Mouse (Mus musculus) CH12.LX (cell line): ENCODE data around the gene Ankrd39. TPM values are rescaled to one million over a fixed set of nuclear protein-coding genes. Genes with fewer than 3 reads are reported as not detected.

Experiments used
- DNase-seq: peaks from one replicate; pipeline ENCODE4 v3.0.0-alpha.2; 2013; ENCODE audit errors: extremely low read depth
- H3K27ac ChIP-seq: 2 replicates; pipeline ENCODE4 v1.5.1; 2012; ENCODE audit warnings: low read depth, mild to moderate bottlenecking, control low read depth, moderate library complexity; ENCODE audit not compliant: insufficient read depth
- H3K27me3 ChIP-seq: replicated peaks from 2 replicates; pipeline ENCODE3; 2012; ENCODE audit warnings: inconsistent platforms
- H3K36me3 ChIP-seq, 2 experiments: replicated peaks in 1 of 2; 2 replicates each; pipeline versions ENCODE3 to v1.6.1; 2012; ENCODE audit warnings: inconsistent platforms in 1 of 2, low read length in 1 of 2, mild to moderate bottlenecking in 1 of 2, mixed read lengths in 1 of 2, moderate library complexity in 1 of 2; ENCODE audit not compliant: control insufficient read depth in 1 of 2, insufficient read depth in 1 of 2
- H3K4me1 ChIP-seq, 2 experiments: 2 replicates each; pipeline ENCODE4 v1.6.1; 2012; ENCODE audit warnings: inconsistent platforms in 1 of 2, moderate library complexity in 1 of 2; ENCODE audit not compliant: insufficient read depth in 2 of 2, control insufficient read depth in 1 of 2
- H3K4me2 ChIP-seq: 2 replicates; pipeline ENCODE4 v1.6.1; 2012; ENCODE audit warnings: low read depth, mild to moderate bottlenecking, control low read depth; ENCODE audit not compliant: poor library complexity, insufficient read depth, severe bottlenecking
- H3K4me3 ChIP-seq, 3 experiments: fragments of 150-350 bp in 1 of 3; sonication (generic) in 1 of 3; replicated peaks in 1 of 3; 2 replicates each; pipeline versions ENCODE3 to v1.5.1; 2011 to 2012; ENCODE audit warnings: low read depth in 2 of 3, low read length in 2 of 3, mild to moderate bottlenecking in 2 of 3, moderate library complexity in 2 of 3, control low read depth in 1 of 3, improper control_type of control experiment in 1 of 3, inconsistent platforms in 1 of 3, mixed read lengths in 1 of 3; ENCODE audit not compliant: poor library complexity in 1 of 3
- H3K79me2 ChIP-seq: replicated peaks from 2 replicates; pipeline ENCODE4 v1.6.1; 2012; ENCODE audit warnings: mild to moderate bottlenecking, moderate library complexity; ENCODE audit not compliant: control insufficient read depth, poor library complexity, insufficient read depth, severe bottlenecking; ENCODE audit errors: extremely low read depth
- H3K9ac ChIP-seq: 2 replicates; pipeline ENCODE4 v1.6.1; 2012; ENCODE audit warnings: low read depth, mild to moderate bottlenecking, control low read depth, moderate library complexity; ENCODE audit not compliant: insufficient read depth
- H3K9me3 ChIP-seq: replicated peaks from 2 replicates; pipeline ENCODE3; 2012; ENCODE audit warnings: low read length, inconsistent platforms, mixed read lengths
- BHLHE40 ChIP-seq: IDR thresholded peaks from 2 replicates; pipeline ENCODE4 v1.6.1; 2011; ENCODE audit warnings: mild to moderate bottlenecking, low read depth, low read length, improper control_type of control experiment
- CHD2 ChIP-seq: IDR thresholded peaks from 2 replicates; pipeline ENCODE4 v1.6.1; 2011; ENCODE audit warnings: low read length, improper control_type of control experiment
- CTCF ChIP-seq, 2 experiments: IDR thresholded peaks in 1 of 2; conservative IDR thresholded peaks in 1 of 2; 2 replicates each; pipeline ENCODE4 v1.5.1; 2011 to 2012; ENCODE audit warnings: low read depth in 2 of 2, low read length in 2 of 2, improper control_type of control experiment in 1 of 2, inconsistent platforms in 1 of 2, mild to moderate bottlenecking in 1 of 2, moderate library complexity in 1 of 2
- ELF1 ChIP-seq: IDR thresholded peaks from 2 replicates; pipeline ENCODE4 v1.6.1; 2014; ENCODE audit warnings: low read depth, mild to moderate bottlenecking, inconsistent platforms, low read length, improper control_type of control experiment
- ETS1 ChIP-seq: conservative IDR thresholded peaks from 2 replicates; pipeline ENCODE4 v1.6.1; 2012; ENCODE audit warnings: low read depth, mild to moderate bottlenecking, inconsistent platforms, low read length, improper control_type of control experiment, moderate library complexity
- GABPA ChIP-seq: IDR thresholded peaks from 2 replicates; pipeline ENCODE4 v1.6.1; 2012; ENCODE audit warnings: low read depth, low read length, improper control_type of control experiment, inconsistent platforms; ENCODE audit not compliant: insufficient replicate concordance
- HCFC1 ChIP-seq: IDR thresholded peaks from 2 replicates; pipeline ENCODE4 v1.6.1; 2012; ENCODE audit warnings: low read depth, mild to moderate bottlenecking, inconsistent platforms, low read length, improper control_type of control experiment
- JUND ChIP-seq: conservative IDR thresholded peaks from 2 replicates; pipeline ENCODE4 v1.6.1; 2011; ENCODE audit warnings: low read depth, low read length, improper control_type of control experiment
- KAT2A ChIP-seq: IDR thresholded peaks from 2 replicates; pipeline ENCODE4 v1.6.1; 2012; ENCODE audit warnings: low read length, improper control_type of control experiment, inconsistent platforms; ENCODE audit not compliant: insufficient replicate concordance
- MAZ ChIP-seq: IDR thresholded peaks from 2 replicates; pipeline ENCODE4 v1.6.1; 2012; ENCODE audit warnings: low read depth, mild to moderate bottlenecking, inconsistent platforms, low read length, improper control_type of control experiment, moderate library complexity
- MXI1 ChIP-seq: IDR thresholded peaks from 2 replicates; pipeline ENCODE4 v1.6.1; 2011; ENCODE audit warnings: mild to moderate bottlenecking, low read depth, low read length, improper control_type of control experiment
- NELFE ChIP-seq: IDR thresholded peaks from 2 replicates; pipeline ENCODE4 v1.6.1; 2011; ENCODE audit warnings: low read depth, low read length, improper control_type of control experiment
- NRF1 ChIP-seq: IDR thresholded peaks from 2 replicates; pipeline ENCODE4 v1.6.1; 2014; ENCODE audit warnings: low read depth, mild to moderate bottlenecking, inconsistent platforms, low read length, improper control_type of control experiment, moderate library complexity
- PAX5 ChIP-seq: IDR thresholded peaks from 2 replicates; pipeline ENCODE4 v1.6.1; 2012; ENCODE audit warnings: low read length, inconsistent platforms, mixed read lengths
- POLR2AphosphoS2 ChIP-seq: IDR thresholded peaks from 2 replicates; pipeline ENCODE4 v1.6.1; 2011; ENCODE audit warnings: low read depth, low read length, improper control_type of control experiment
- RAD21 ChIP-seq: IDR thresholded peaks from 2 replicates; pipeline ENCODE4 v1.6.1; 2011; ENCODE audit warnings: low read depth, mild to moderate bottlenecking, low read length, improper control_type of control experiment, moderate library complexity
- SMC3 ChIP-seq: IDR thresholded peaks from 2 replicates; pipeline ENCODE4 v1.6.1; 2011; ENCODE audit warnings: low read depth, low read length, improper control_type of control experiment
- TBP ChIP-seq: conservative IDR thresholded peaks from 2 replicates; pipeline ENCODE4 v1.6.1; 2011; ENCODE audit warnings: low read depth, low read length, improper control_type of control experiment
- TCF12 ChIP-seq: IDR thresholded peaks from 2 replicates; pipeline ENCODE4 v1.6.1; 2014; ENCODE audit warnings: low read depth, mild to moderate bottlenecking, inconsistent platforms, low read length, improper control_type of control experiment
- UBTF ChIP-seq: IDR thresholded peaks from 2 replicates; pipeline ENCODE4 v1.6.1; 2012; ENCODE audit warnings: low read depth, mild to moderate bottlenecking, inconsistent platforms, low read length, improper control_type of control experiment, moderate library complexity
- ZC3H11A ChIP-seq: IDR thresholded peaks from 2 replicates; pipeline ENCODE4 v1.6.1; 2012; ENCODE audit warnings: low read depth, mild to moderate bottlenecking, inconsistent platforms, low read length, improper control_type of control experiment
- ZKSCAN1 ChIP-seq: IDR thresholded peaks from 2 replicates; pipeline ENCODE4 v1.6.1; 2012; ENCODE audit warnings: low read depth, inconsistent platforms, low read length, improper control_type of control experiment, borderline replicate concordance
- ZMIZ1 ChIP-seq: IDR thresholded peaks from 2 replicates; pipeline ENCODE4 v1.6.1; 2012; ENCODE audit warnings: low read depth, mild to moderate bottlenecking, inconsistent platforms, low read length, improper control_type of control experiment
- ZNF384 ChIP-seq: IDR thresholded peaks from 2 replicates; pipeline ENCODE4 v1.6.1; 2012; ENCODE audit warnings: low read depth, low read length, improper control_type of control experiment, inconsistent platforms
- dilution Hi-C: fragments of 300-500 bp; cut with MboI; formaldehyde crosslinking; loops from 2 replicates; pipeline ENCODE4 v1.14.3; 2020; ENCODE audit warnings: low sequenced_read_pairs; ENCODE audit not compliant: extremely low pct_unique_long_range_greater_than_20kb, extremely low pct_ligation_motif_present
- in situ Hi-C: fragments of 300-500 bp; cut with MboI; formaldehyde crosslinking; loops from 3 replicates; pipeline ENCODE4 v1.14.3; 2019; ENCODE audit warnings: low sequenced_read_pairs, low pct_ligation_motif_present, low pct_unique_long_range_greater_than_20kb, mixed read lengths
- polyA plus RNA-seq: library from polyadenylated mRNA; unstranded; fragments of >175 nt; gene quantifications from 2 replicates; pipeline ENCODE4 v1.2.1, GENCODE M21; 2012; ENCODE audit warnings: low read depth; ENCODE audit not compliant: insufficient read length
- total RNA-seq, 2 experiments: library from RNA; depleted of rRNA; stranded (reverse); fragments of 300-350 nt in 1 of 2; fragments of >200 nt in 1 of 2; gene quantifications; 2 replicates each; pipeline ENCODE4 v1.2.3; 2012 to 2014

Gene Ankrd39
- total and polyA plus RNA-seq, 3 experiments = 4.3 to 14.8 (median 11.6) TPM

DNA sequence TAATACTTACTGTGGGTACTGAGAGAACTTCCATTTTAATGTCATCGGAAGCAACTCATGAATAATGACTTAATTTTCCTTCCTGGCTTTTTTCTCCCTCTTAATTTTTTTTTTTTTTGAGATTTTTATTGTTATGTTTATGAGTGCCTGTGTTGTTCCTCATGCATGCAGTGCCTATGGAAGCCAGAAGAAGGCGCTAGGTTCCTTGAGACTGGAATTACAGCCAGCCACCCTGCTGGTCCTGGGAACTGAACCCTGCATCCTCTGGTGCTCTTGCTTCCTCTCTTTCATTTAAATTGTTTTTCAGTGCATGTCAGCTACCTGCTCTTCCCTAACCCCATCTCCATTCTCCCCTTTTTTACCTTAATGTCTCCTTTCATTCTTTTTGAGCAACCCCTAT, 33.5 kb downstream of the Ankrd39 start:
- DNase-seq = peak; percentile 42
- dilution Hi-C loops (no loop called here), in situ Hi-C loops (no loop called here)
- peaks cover 4 to 25% of the 10 kb centered on the region in 2 experiments; a peak in 2 of 4 replicates for H3K4me1 ChIP-seq
- H3K4me2 ChIP-seq = no peak overlapping the region
- no peak overlapping the region for H3K9ac ChIP-seq
- no peaks in the 10 kb centered on the region for H3K9me3 ChIP-seq
- no peak overlapping the region for H3K4me3 ChIP-seq
- H3K36me3 ChIP-seq = peaks cover 13 to 39% of the 10 kb centered on the region in 2 experiments
- H3K79me2 ChIP-seq = no peaks in the 10 kb centered on the region
- no peaks in the 10 kb centered on the region for H3K27me3 ChIP-seq
- TF ChIP-seq SMC3 (peak; percentile 24), NRF1 (no peak), CTCF (conservative IDR thresholded peaks at IDR 0.05 in 1 of 2, IDR thresholded peaks at IDR 0.05 in 1 of 2; ENCODE audit: low read depth in 2 of 2, low read length in 2 of 2) (peak in 1 of 2 experiments; percentile 55; a peak in 2 of 4 replicates), RAD21 (peak; percentile 35), NELFE (no peak)
- TF ChIP-seq, all 38 proteins: peak for 3
- no peak overlapping the region for H3K27ac ChIP-seq

DNA sequence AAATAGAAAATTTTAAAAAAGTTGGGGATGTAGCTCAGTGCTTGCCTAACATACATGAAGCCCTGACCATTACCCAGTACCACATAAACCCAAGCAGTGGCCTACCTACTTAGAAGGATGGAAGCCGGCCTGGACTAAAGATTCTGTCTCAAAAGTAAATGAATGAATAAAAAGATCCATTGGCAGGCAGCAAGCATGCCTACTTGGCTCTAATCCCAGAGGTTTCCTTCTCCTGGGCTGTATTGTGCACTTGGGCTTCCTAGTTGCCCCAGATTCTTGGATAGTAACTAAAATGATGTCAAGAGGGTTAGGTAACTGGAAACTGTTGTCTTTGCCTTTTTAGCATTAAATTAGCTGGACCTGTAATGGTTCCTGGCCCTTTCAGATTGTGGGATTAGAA, 33.9 kb downstream of the Ankrd39 start:
- no peak for DNase-seq
- Histone ChIP-seq H3K36me3 (peaks cover 10 to 35% of the 10 kb centered on the region in 2 experiments), H3K4me3 (peak overlapping the region in 2 of 3 experiments; percentile 31 to 99), H3K9me3 (no peaks in the 10 kb centered on the region), H3K4me1 (peaks cover 4 to 26% of the 10 kb centered on the region in 2 experiments; a peak in 3 of 4 replicates), H3K9ac (no peak overlapping the region; the same call in 1 of the 2 replicates), H3K27me3 (no peaks in the 10 kb centered on the region), H3K27ac (no peak overlapping the region), H3K4me2 (peak overlapping the region; percentile 89), H3K79me2 (no peaks in the 10 kb centered on the region)
- dilution Hi-C loops (no loop called here), in situ Hi-C loops (no loop called here)
- TF ChIP-seq POLR2AphosphoS2 (no peak), CHD2 (no peak), MAZ (no peak), SMC3 (no peak), HCFC1 (no peak), CTCF (conservative IDR thresholded peaks at IDR 0.05 in 1 of 2, IDR thresholded peaks at IDR 0.05 in 1 of 2; ENCODE audit: low read depth in 2 of 2, low read length in 2 of 2) (no peak)

DNA sequence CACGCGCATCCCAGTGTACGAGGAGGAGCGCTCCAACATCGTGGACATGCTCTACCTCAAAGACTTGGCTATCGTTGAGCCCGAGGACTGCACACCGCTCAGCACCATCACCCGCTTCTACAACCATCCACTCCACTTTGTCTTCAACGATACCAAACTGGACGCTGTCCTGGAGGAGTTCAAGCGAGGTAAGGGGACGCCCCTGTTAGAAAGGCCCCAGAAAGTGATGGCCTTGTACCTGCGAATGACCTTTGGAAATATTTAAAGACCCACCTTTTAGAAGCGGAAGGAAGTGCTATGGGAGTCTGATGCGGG, 34.3 kb downstream of the Ankrd39 start:
- H3K79me2 ChIP-seq = no peaks in the 10 kb centered on the region
- no peak for TF ChIP-seq ZC3H11A
- no peak for TF ChIP-seq SMC3
- no peak for TF ChIP-seq BHLHE40
- TF ChIP-seq ETS1 = no peak
- no peak for TF ChIP-seq TBP
- no peak for TF ChIP-seq POLR2AphosphoS2
- no peak for TF ChIP-seq ZKSCAN1
- no peak for TF ChIP-seq KAT2A
- TF ChIP-seq NELFE = no peak
- no peak for TF ChIP-seq GABPA
- no peak for TF ChIP-seq PAX5
- TF ChIP-seq ZMIZ1 = no peak
- no peak for TF ChIP-seq CTCF (conservative IDR thresholded peaks at IDR 0.05 in 1 of 2, IDR thresholded peaks at IDR 0.05 in 1 of 2; ENCODE audit: low read depth in 2 of 2, low read length in 2 of 2)
- TF ChIP-seq ZNF384 = no peak
- TF ChIP-seq NRF1 = no peak
- TF ChIP-seq ELF1 = no peak
- no peak for TF ChIP-seq TCF12
- TF ChIP-seq JUND = no peak
- no peak for TF ChIP-seq UBTF
- no peak for TF ChIP-seq MXI1
- DNase-seq = no peak
- peaks cover 6 to 31% of the 10 kb centered on the region in 2 experiments for H3K36me3 ChIP-seq
- dilution Hi-C loops (no loop called here), in situ Hi-C loops (no loop called here)
- H3K9me3 ChIP-seq = no peaks in the 10 kb centered on the region
- no peak overlapping the region for H3K27ac ChIP-seq
- H3K4me3 ChIP-seq = peak overlapping the region; percentile 31 to 99 (median 94)
- H3K4me2 ChIP-seq = peak overlapping the region; percentile 89
- H3K9ac ChIP-seq = no peak overlapping the region; the same call in 1 of the 2 replicates
- peaks cover 8 to 30% of the 10 kb centered on the region in 2 experiments for H3K4me1 ChIP-seq
- no peaks in the 10 kb centered on the region for H3K27me3 ChIP-seq
